Mouse (Mus musculus) MEL (cell line): ENCODE measurements around the gene Car4.

ENCODE experiments used
- CTCF ChIP-seq, 3 experiments: IDR thresholded peaks in 2 of 3; conservative IDR thresholded peaks in 1 of 3; 2 replicates each; pipeline ENCODE4 v1.5.1; 2011 to 2012; ENCODE audit warnings: low read length in 3 of 3, low read depth in 2 of 3, mild to moderate bottlenecking in 2 of 3, improper control_type of control experiment in 1 of 3, inconsistent platforms in 1 of 3, mixed read lengths in 1 of 3, moderate library complexity in 1 of 3; ENCODE audit not compliant: control insufficient read depth in 1 of 3, insufficient read depth in 1 of 3, poor library complexity in 1 of 3, severe bottlenecking in 1 of 3
- EP300 ChIP-seq, 2 experiments: IDR thresholded peaks; 2 replicates each; pipeline ENCODE4 v1.6.1; 2011; ENCODE audit warnings: improper control_type of control experiment in 2 of 2, low read length in 2 of 2, low read depth in 1 of 2, mild to moderate bottlenecking in 1 of 2

- no peak for TF ChIP-seq CTCF (IDR thresholded peaks at IDR 0.05 in 2 of 3, conservative IDR thresholded peaks at IDR 0.05 in 1 of 3; ENCODE audit: control insufficient read depth in 1 of 3, insufficient read depth in 1 of 3, low read depth in 2 of 3, low read length in 3 of 3, poor library complexity in 1 of 3, severe bottlenecking in 1 of 3)
- TF ChIP-seq EP300 (IDR thresholded peaks at IDR 0.05; ENCODE audit: low read depth in 1 of 2, low read length in 2 of 2): peak; percentile 74 to 90
Observed at GRCm38 (mm10) chr11:85003566-85003965, 46.0 kb downstream of the Car4 start.
